Comparison of ENCODE assay signal across 23 mouse cellular contexts in the genomic region with DNA sequence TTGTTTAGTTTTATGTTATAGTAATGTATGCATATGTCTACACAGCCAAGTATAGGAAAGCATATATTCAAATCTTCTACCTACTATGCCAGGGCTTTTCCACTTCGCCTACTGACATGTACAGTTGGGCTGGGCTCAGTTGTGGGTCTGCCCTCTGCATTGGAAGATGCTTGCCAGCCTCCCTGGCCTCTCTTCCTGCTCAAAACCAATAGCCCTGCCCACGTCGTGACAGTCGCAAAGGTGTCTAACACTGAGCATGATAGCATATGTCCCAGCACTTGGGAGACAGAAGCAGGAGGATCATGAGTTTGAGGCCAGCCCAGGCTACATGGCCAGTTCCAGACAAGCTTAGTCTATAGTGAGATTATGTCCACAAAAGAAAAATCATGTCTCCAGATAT.
"Had no signal": no experiment of that assay in that cellular context is flagged by ENCODE, and none has a peak within 500 bp of the region (broad histone marks: within the 10 kb centered on the region; RNA-seq: fewer than 3 reads in every experiment).

No protein-coding gene starts in this region.

- H3K4me3 ChIP-seq: gastrocnemius, adult 2 months; heart, adult 2 months; heart, embryonic 13.5 days; heart, embryonic 15.5 days; hindbrain, embryonic 10.5 days; hindbrain, embryonic 12.5 days; intestine, embryonic 15.5 days; layer of hippocampus, adult 2 months; limb, embryonic 13.5 days; limb, embryonic 15.5 days; liver, embryonic 12.5 days had no signal

- H3K27me3 ChIP-seq: heart, embryonic 13.5 days; heart, embryonic 15.5 days; hindbrain, embryonic 12.5 days; intestine, embryonic 15.5 days; limb, embryonic 13.5 days; limb, embryonic 15.5 days; liver, embryonic 12.5 days had no signal

- DNase-seq: gastrocnemius, adult 2 months; gastrocnemius, postnatal 10 days; gastrocnemius, postnatal 25 days; heart, adult 2 months; heart, postnatal 4 days; kidney, adult 18-20 months; kidney, adult 8-10 months; kidney, postnatal 10 days; kidney, postnatal 4 days; layer of hippocampus, postnatal 36 days; left cerebral cortex, postnatal 4 days had no signal

- H3K4me1 ChIP-seq: intestine, embryonic 15.5 days had no signal

- H3K9me3 ChIP-seq: heart, embryonic 13.5 days; heart, embryonic 15.5 days; hindbrain, embryonic 10.5 days; hindbrain, embryonic 12.5 days; intestine, embryonic 15.5 days; limb, embryonic 13.5 days; limb, embryonic 15.5 days; liver, embryonic 12.5 days had no signal

- H3K27ac ChIP-seq: gastrocnemius, adult 2 months; heart, adult 2 months; heart, embryonic 13.5 days; heart, embryonic 15.5 days; hindbrain, embryonic 10.5 days; hindbrain, embryonic 12.5 days; hindbrain, embryonic 14.5 days; intestine, embryonic 15.5 days; layer of hippocampus, adult 2 months; limb, embryonic 13.5 days; limb, embryonic 15.5 days; liver, embryonic 12.5 days; liver, embryonic 14.5 days had no signal

- H3K4me2 ChIP-seq: heart, embryonic 11.5 days; heart, embryonic 13.5 days; heart, embryonic 15.5 days; hindbrain, embryonic 12.5 days; hindbrain, embryonic 14.5 days; intestine, embryonic 15.5 days; limb, embryonic 13.5 days; limb, embryonic 15.5 days; liver, embryonic 12.5 days had no signal

- H3K9ac ChIP-seq: heart, embryonic 13.5 days; heart, embryonic 15.5 days; hindbrain, embryonic 12.5 days; hindbrain, embryonic 14.5 days; intestine, embryonic 15.5 days; limb, embryonic 13.5 days; limb, embryonic 15.5 days; liver, embryonic 12.5 days; liver, embryonic 14.5 days had no signal

- H3K36me3 ChIP-seq: heart, embryonic 15.5 days; limb, embryonic 13.5 days; limb, embryonic 15.5 days; liver, embryonic 12.5 days had no signal
